Mouse (Mus musculus) kidney, adult 2 months (tissue): ENCODE measurements at regions not wholly inside any gene's neighbourhood (a gene's known extent, or its start where the extent isn't known, plus 50 kb on each side); places are given as distances from the start of the nearest gene placed in this dataset.

Experiments used
- DNase-seq: peaks from one replicate; pipeline ENCODE4 v3.0.0; 2021
- H3K27ac ChIP-seq: fragments of 200-500 bp; 2 replicates; pipeline ENCODE4 v1.5.1; 2012; ENCODE audit warnings: low read depth, low read length, control low read depth, inconsistent platforms; ENCODE audit not compliant: insufficient read depth
- H3K27me3 ChIP-seq: fragments of 200-500 bp; replicated peaks from 2 replicates; pipeline ENCODE4 v1.6.1; 2012; ENCODE audit warnings: mild to moderate bottlenecking, moderate library complexity, low read length, inconsistent platforms; ENCODE audit not compliant: control insufficient read depth, insufficient read depth
- H3K36me3 ChIP-seq: fragments of 200-500 bp; 2 replicates; pipeline ENCODE4 v1.6.1; 2012; ENCODE audit warnings: mild to moderate bottlenecking, moderate library complexity, low read length, inconsistent platforms; ENCODE audit not compliant: control insufficient read depth, insufficient read depth
- H3K4me1 ChIP-seq: fragments of 200-500 bp; 2 replicates; pipeline ENCODE4 v1.6.1; 2011; ENCODE audit warnings: low read length; ENCODE audit not compliant: control insufficient read depth, insufficient read depth
- H3K4me3 ChIP-seq: fragments of 200-500 bp; 2 replicates; pipeline ENCODE4 v1.5.1; 2011; ENCODE audit warnings: mild to moderate bottlenecking, low read depth, low read length, control low read depth; ENCODE audit not compliant: insufficient read depth
- CTCF ChIP-seq: fragments of 200-500 bp; conservative IDR thresholded peaks from 2 replicates; pipeline ENCODE4 v1.5.1; 2011; ENCODE audit warnings: low read depth, mild to moderate bottlenecking, control low read depth, low read length, moderate library complexity, mixed read lengths; ENCODE audit not compliant: insufficient read depth, insufficient read length
- POLR2A ChIP-seq: fragments of 200-500 bp; IDR thresholded peaks from one replicate; pipeline ENCODE4 v1.6.1; 2011; ENCODE audit warnings: low read depth, low read length, control low read depth
- WGBS: fragments of 180-500 bp; shearing (Covaris S2); methylation state at CpG from one replicate; pipeline ENCODE4 v1.1.7; 2018; 5-methylcytosine and 5-hydroxymethylcytosine counted together

DNA sequence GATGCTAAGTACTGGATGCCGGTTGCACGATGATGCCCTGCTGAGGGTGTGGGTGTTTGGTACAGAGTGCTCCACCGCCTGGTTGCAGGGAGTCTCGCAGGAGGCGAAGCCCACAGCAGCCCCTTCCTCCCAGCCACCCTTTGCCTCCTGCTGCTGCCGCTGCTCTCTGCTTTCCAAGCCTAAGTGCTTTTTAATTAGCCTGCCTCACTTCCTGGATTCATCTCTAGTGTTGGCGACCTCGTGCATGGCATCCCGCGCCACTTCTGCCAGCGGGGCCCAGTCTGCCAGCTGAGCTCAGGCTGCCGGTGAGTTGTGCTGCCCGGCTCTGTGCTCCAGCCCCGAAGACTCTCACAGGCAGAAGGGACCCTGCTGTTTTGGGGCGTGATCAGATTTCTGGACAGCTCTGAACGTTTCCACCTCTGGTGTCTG lies 159.3 kb downstream of the Gxylt1 start:
- no peak overlapping the region for H3K4me3 ChIP-seq
- H3K27me3 ChIP-seq = no peaks in the 10 kb centered on the region
- TF ChIP-seq CTCF = no peak
- TF ChIP-seq POLR2A = no peak
- no peak overlapping the region for H3K27ac ChIP-seq
- H3K36me3 ChIP-seq = no peaks in the 10 kb centered on the region
- no peak for DNase-seq
- 6% methylated on average over 16 of the region's 16 CpGs for WGBS
- H3K4me1 ChIP-seq = no peaks in the 10 kb centered on the region

DNA sequence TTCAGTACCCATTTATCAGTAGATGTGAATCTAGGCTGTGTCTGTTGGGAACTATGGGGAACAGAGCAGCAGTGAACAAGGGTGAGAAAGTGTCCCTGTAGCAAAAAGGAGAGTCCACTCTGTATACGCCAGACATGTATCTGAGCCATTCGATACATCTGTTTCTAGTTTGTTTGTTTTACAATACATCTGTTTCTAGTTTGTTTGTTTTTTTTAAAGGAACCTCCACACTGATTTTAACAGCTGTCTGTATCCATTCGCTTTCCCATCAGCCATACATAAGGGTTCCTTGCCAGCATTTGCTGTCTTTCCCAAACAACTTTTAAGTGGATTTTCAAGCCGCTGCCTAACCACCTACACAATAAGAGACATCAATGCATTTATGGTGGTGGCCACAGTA lies 170.0 kb downstream of the Gxylt1 start:
- 87% methylated on average over 4 of the region's 4 CpGs for WGBS
- H3K27ac ChIP-seq = no peak overlapping the region
- DNase-seq = no peak
- no peaks in the 10 kb centered on the region for H3K36me3 ChIP-seq
- no peaks in the 10 kb centered on the region for H3K27me3 ChIP-seq
- TF ChIP-seq CTCF (no peak), POLR2A (no peak)
- no peaks in the 10 kb centered on the region for H3K4me1 ChIP-seq
- no peak overlapping the region for H3K4me3 ChIP-seq

DNA sequence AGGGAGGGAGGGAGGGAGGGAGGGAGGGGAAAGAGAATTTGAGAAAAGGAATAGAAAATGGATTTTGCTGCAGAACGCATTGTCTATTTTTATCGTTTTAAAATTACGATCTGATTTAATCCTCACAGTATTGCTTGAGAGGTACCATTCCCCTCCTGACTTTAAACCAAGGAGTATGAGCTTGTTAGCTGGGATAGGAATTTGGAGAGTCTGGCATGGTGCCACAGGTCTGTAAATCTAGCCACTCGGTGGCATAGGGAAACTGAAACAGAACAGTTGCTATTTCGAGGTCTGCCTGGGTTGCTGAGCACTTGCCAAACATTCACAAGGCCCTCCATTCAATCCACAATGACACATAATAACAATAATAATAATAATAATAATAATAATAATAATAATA lies 171.6 kb downstream of the Gxylt1 start:
- WGBS = 61% methylated on average over 5 of the region's 5 CpGs
- Histone ChIP-seq H3K36me3 (no peaks in the 10 kb centered on the region), H3K27ac (no peak overlapping the region), H3K4me1 (no peaks in the 10 kb centered on the region), H3K27me3 (no peaks in the 10 kb centered on the region), H3K4me3 (no peak overlapping the region)
- DNase-seq = no peak
- no peak for TF ChIP-seq CTCF

DNA sequence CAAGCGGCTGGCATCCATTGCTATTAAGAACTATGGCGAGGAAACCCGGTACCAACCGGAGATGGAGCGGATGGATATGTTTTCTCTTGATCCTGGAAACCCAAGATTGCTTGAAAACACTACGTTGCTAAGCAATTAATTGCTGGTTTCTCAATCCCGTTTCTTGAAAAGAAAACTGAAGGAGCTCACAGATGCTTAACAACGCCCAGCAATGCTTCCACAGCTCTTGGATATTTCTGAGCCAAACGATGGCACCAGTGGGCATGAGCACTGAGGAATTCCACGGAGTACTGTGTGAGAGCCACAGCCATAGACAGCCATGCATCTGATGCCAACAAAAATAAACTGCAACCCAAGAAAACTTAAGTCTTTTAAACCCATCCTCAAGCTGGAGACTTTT lies 173.1 kb downstream of the Gxylt1 start:
- Histone ChIP-seq H3K27me3 (no peaks in the 10 kb centered on the region), H3K4me3 (no peak overlapping the region), H3K4me1 (no peaks in the 10 kb centered on the region), H3K27ac (no peak overlapping the region), H3K36me3 (no peaks in the 10 kb centered on the region)
- WGBS = 86% methylated on average over 10 of the region's 10 CpGs
- TF ChIP-seq POLR2A (no peak), CTCF (no peak)
- no peak for DNase-seq

DNA sequence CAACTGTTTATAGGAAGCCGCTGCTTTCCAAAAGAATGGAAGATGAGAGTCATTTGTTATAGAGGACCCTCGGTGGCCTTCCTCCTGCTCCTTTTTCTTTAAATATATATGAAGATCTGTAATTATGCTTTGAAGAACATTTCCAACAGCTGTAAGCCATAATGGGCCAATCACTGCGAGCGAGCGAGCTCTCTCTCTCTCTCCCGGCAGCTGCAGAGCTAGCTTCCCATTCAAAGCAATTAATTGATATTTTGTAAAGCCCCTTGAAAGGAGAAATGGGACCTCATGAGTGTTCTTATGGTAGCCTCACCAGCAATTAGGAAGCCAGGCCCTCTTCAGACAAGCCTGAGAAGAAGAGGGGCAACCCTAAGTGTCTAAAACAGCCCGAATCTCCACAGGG lies 174.1 kb downstream of the Gxylt1 start:
- no peak overlapping the region for H3K27ac ChIP-seq
- WGBS = 80% methylated on average over 7 of the region's 7 CpGs
- no peaks in the 10 kb centered on the region for H3K4me1 ChIP-seq
- TF ChIP-seq POLR2A (no peak), CTCF (no peak)
- no peak for DNase-seq
- no peak overlapping the region for H3K4me3 ChIP-seq
- H3K27me3 ChIP-seq = no peaks in the 10 kb centered on the region
- H3K36me3 ChIP-seq = no peaks in the 10 kb centered on the region

DNA sequence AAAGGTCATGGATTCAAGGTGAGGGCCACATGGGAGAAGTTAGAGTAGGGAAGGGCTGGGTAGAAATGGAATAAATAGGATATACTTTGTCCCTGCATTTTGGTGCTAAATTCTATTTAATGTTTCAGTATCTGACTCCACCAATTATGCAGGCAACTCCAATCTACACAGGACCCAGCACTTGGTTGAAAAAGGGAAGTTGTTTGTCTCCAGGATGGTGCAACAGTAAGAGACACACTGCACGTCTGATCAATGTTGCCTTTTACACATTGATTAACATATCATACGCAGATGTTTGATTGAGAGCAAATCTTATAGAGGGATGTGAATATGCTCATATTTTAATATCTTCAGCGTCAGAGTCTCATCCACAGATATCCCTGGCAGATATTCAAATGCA lies 175.1 kb downstream of the Gxylt1 start:
- TF ChIP-seq POLR2A = no peak
- no peak for TF ChIP-seq CTCF
- no peaks in the 10 kb centered on the region for H3K36me3 ChIP-seq
- H3K27me3 ChIP-seq = no peaks in the 10 kb centered on the region
- H3K4me1 ChIP-seq = no peaks in the 10 kb centered on the region
- no peak for DNase-seq
- WGBS = 84% methylated on average over 3 of the region's 3 CpGs
- no peak overlapping the region for H3K4me3 ChIP-seq
- H3K27ac ChIP-seq = no peak overlapping the region

DNA sequence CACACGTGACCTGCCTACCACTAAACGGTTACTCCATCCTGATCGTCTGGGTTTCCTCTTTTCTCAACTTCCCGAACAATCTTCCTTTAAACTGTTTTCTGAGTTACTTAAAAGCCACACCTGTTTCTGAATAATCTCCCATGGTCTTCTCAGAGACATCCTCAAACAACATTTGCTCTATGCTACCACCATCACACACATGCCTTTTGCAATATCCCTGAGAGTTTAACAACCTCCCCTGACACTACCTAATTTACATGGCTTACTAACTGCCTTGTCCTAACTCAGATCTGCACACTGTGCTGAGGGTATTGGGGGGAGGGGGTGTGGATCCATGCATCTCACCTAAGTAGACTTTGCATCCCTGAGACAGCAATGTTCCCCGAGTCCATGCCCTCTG lies 178.6 kb downstream of the Gxylt1 start:
- DNase-seq = no peak
- H3K4me1 ChIP-seq = no peaks in the 10 kb centered on the region
- no peak overlapping the region for H3K27ac ChIP-seq
- no peaks in the 10 kb centered on the region for H3K36me3 ChIP-seq
- TF ChIP-seq POLR2A (no peak), CTCF (no peak)
- 61% methylated on average over 5 of the region's 5 CpGs for WGBS
- H3K27me3 ChIP-seq = no peaks in the 10 kb centered on the region
- H3K4me3 ChIP-seq = no peak overlapping the region

DNA sequence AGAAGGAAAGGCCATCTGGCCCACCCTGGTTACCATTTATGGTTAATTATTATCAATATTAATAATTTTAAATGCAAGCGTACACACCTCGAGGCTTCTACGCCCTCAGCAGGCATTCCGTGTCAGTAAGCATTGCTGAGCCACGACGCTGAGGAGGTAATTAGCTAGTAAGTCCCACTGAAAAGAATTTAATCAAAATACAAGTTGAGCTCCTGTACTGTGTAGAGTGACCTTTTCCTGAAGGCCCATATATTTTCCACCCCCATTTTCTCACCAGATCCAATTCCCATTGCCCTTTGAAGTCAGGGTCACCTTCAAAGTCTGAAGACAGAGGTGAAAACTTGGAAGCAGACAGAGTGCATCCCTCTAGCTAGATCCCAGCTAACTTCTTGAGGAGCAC lies 179.8 kb downstream of the Gxylt1 start:
- no peak overlapping the region for H3K27ac ChIP-seq
- H3K4me3 ChIP-seq = no peak overlapping the region
- no peaks in the 10 kb centered on the region for H3K4me1 ChIP-seq
- 21% methylated on average over 6 of the region's 6 CpGs for WGBS
- no peak for TF ChIP-seq POLR2A
- no peak for TF ChIP-seq CTCF
- DNase-seq = no peak
- H3K36me3 ChIP-seq = no peaks in the 10 kb centered on the region
- H3K27me3 ChIP-seq = no peaks in the 10 kb centered on the region
